Mouse (Mus musculus) A20 (cell line): ENCODE data around the gene Adgrl3.

ENCODE experiments used
- DNase-seq: peaks from one replicate; pipeline ENCODE4 v3.0.0-alpha.2; 2011; ENCODE audit warnings: low read depth, low spot score

The Adgrl3 gene

GRCm38 (mm10) chr5:81653941-81654340, 634.0 kb downstream of the Adgrl3 start:
- no peak for DNase-seq

GRCm38 (mm10) chr5:81661611-81662390, 641.9 kb downstream of the Adgrl3 start:
- no peak for DNase-seq

GRCm38 (mm10) chr5:81671025-81671424, 651.1 kb downstream of the Adgrl3 start:
- DNase-seq: no peak

DNA sequence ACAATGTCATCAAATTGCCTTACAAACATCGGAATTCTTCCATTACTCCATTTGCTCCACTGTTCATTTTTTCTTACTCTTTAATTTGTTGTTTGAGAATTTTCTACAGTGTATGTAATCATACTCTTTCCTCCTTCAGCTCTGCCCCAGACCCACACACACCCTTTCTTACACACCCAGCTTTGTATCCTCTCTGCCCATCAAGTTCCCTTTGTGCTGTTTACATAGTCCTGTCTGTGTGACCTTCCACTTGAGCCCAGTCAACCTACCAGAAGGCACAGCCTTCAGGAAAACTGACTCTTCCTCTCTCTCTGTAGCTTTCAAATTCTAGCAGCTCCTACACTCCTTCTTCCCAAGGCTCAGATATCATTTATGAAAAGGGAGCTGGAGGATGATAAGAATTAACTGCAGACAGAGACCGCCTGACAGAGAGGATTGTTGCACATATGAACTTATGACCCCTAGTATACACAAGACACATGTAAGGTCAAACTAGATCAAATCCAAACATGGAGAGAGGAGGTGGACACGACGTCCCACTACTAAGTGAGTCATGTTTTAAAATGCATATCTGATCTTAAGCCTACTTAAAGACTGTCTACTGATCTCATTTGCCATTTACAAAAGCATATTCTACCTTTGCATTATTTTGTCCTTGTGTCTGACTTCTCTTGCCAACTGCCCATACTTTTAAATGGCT, 654.5 kb downstream of the Adgrl3 start:
- DNase-seq: no peak

DNA sequence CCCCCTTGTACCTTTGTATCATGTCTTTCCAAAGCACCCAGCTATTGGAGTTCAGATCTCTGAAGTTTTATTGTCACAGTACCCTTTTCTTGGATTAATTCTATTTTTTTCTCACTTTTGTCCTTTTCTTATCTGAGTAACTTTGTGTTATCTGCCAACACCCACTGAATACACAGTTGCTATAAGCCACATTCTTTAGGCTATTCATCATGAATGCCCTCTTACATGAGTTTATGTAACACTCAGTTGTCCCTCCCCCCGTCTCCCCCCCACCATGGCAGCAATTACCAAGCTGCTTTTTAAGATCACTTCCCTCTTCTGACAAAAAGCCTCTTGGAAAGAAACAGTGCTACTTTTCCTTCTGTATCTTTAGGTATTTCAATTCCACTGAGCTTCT, 655.0 kb downstream of the Adgrl3 start:
- no peak for DNase-seq

DNA sequence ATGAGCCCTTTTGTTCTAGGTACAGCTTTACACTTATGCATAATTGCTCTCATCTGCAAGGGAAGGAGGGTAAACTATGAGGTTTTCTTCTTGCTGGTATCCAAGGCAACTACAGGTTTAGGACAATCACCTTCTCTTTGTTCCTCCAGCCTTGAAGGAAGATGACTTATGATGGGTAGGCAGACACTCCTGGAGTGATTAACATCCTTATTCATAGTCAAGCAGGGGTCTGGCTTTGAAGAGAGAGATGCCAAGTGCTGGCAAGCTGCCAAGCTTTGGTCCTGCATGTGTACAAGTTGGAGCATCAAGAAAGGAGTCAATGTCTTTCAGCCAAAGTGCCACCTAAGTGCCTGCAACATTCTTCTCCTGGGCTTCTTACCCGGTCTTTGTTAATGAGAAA, 657.0 kb downstream of the Adgrl3 start:
- no peak for DNase-seq

- DNase-seq: no peak
These were observed 666.3 kb downstream of the Adgrl3 start for GRCm38 (mm10) chr5:81686206-81686605.

DNA sequence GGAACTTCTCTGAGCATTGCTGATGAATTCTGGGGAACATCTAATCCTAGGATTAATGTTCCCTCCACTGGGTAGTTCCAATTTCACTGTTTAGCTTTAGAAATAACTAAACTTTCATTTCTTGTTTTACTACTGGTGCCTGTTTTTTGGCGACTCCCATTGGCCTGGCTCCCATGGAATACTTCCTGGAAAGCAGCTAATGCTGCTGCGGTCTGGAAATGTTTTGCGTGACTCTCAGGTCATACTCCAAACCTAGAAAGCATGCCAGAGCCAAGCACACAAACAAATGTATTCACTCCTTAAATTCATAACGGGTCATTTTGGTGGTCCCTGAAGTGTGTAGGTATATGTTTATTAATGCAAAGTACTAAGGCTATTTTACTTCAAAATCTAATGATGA, 666.9 kb downstream of the Adgrl3 start:
- DNase-seq: no peak

DNA sequence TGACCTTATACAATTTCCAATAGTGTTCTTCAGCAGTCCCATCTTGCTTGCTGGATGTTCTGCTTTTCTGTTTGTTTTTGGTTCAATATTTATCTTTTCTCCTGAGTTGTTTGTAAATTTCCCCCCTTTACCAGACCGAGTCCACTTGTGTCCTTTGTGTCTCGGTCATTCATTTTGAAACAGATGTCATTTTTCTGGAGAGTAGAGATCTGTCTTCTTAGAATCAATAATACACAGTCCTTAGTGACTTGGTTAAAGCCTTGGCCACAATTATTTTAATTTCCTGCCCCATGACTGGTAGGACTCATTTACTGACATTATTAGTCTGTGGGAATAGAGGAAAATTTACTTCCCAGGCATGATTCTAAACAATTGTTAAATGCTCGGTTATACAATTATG, 709.7 kb downstream of the Adgrl3 start:
- DNase-seq: no peak

DNA sequence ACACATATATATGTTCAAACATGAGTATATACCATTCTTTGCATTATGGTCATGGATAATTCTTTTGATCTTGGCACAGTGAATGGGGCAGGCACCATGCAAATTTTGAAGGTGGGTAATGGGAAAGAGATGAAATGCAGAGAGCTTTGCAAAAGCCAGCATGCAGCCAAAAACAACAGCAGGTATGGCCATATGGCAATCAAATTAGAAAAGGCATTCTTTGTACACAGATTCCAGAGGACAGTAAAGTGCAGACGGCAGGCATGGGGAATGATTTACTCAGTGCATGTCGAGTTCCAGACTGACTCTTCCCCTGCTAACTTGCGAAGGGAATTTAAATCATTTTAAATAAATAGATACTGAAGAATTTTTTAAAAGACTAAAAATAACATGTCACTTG, 716.1 kb downstream of the Adgrl3 start:
- no peak for DNase-seq

- no peak for DNase-seq
These were observed 718.5 kb downstream of the Adgrl3 start for GRCm38 (mm10) chr5:81738286-81739032.

- DNase-seq: no peak
These were observed 732.5 kb downstream of the Adgrl3 start for GRCm38 (mm10) chr5:81752426-81752825.

- no peak for DNase-seq
These were observed 735.8 kb downstream of the Adgrl3 start for GRCm38 (mm10) chr5:81755711-81756110.

- DNase-seq: no peak
These were observed 737.3 kb downstream of the Adgrl3 start for GRCm38 (mm10) chr5:81757093-81757725.

GRCm38 (mm10) chr5:81776234-81776633, 756.3 kb downstream of the Adgrl3 start:
- DNase-seq: no peak

GRCm38 (mm10) chr5:81776746-81777145, 756.8 kb downstream of the Adgrl3 start:
- no peak for DNase-seq

DNA sequence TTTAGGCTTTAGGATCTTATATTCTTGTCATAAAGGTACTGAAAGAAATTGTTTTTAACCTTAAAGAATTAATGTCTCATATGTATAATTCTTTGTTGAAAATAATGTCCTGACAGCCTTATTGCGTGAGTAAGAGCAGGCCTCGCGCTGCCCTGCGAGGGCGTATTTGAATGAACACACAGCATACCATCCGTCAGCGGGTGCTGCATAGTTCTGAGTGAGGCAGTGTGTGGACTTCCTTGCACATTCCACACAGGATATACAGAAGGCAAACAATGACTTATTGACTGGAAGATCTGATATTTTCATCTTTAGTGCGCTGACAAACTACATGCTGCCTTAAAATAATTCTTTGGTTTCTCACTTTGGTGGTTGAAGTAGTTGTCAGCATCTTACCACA, 764.8 kb downstream of the Adgrl3 start:
- no peak for DNase-seq

GRCm38 (mm10) chr5:81790710-81791109, 770.8 kb downstream of the Adgrl3 start:
- DNase-seq: peak; percentile 50

DNA sequence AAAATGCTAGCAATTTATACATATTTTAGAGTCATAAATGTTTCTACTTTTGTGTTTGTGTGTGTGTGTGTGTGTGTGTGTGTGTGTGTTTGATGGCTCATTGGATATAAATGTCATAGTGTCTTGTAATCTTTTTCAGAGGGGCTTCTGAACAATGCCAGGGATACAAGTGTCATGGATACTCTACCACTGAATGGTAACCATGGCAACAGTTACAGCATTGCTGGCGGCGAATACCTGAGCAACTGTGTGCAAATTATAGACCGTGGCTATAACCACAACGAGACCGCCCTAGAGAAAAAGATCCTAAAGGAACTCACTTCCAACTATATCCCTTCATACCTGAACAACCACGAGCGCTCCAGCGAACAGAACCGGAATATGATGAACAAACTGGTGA, 774.2 kb downstream of the Adgrl3 start:
- no peak for DNase-seq

GRCm38 (mm10) chr5:81794601-81795000, 774.7 kb downstream of the Adgrl3 start:
- no peak for DNase-seq

DNA sequence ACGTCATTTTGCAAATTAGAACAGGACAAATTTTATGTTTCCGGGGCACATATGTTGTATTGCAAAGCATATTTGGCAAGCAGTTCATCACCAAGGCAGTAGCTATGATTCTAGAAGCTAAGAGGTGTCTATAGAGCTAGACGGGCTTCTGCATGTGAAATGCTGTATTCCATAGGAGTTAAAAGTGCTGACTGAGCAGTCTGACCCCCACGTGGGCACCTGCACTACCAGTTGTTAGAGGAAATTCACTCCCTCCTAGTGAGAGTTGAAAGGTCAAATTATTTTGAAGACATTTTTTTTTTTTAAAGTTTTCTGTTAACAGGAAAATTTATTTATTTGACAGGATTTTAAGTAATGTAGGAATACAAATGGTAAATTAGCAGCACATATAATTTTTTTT, 776.2 kb downstream of the Adgrl3 start:
- DNase-seq: no peak

DNA sequence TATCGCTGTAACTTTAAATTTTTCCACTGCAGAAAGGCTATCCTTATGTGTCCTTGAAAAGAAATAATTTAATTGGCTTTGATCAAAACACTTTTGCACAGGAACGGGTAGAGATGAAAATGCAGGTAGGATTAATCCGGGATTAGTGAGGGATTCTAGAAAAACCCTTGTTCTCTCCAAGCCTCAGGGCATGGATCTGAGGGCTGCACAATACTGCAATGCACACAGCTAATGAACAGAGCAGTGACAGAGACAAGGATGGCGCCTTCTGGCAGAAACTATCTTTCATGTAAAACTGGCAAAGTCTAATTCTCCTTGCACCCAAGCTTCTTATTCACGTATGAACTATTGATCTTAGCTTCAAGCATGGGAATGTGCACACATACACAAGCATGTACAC, 791.0 kb downstream of the Adgrl3 start:
- no peak for DNase-seq
